Mouse (Mus musculus) spleen, postnatal 10 days (tissue): ENCODE measurements around the gene Tns1.

Experiments
- DNase-seq, 2 experiments: peaks; one replicate each; pipeline ENCODE4 v3.0.0; 2021 to 2022; ENCODE audit warnings: low spot score in 2 of 2

The Tns1 gene

DNA sequence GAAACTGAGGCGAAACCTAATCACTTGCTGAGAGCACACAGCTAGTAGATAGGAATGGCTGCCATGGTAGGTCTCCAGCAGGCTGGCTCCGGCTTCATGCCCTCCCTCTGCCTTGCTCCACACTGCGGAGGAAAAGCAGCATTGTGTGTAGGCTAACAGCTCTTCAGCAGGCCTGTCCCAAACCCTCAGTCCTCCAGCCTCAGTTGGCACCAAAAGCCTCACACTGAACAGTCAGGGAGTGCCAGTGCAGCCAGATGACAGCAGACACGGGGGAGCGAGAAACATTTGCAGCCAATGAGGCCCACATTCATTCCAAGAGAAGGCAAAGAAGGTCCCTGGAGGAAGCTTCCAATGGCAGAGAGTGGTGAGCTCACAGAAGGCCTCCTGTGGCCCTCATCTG is 91.3 kb downstream of the Tns1 start:
- no peak for DNase-seq

DNA sequence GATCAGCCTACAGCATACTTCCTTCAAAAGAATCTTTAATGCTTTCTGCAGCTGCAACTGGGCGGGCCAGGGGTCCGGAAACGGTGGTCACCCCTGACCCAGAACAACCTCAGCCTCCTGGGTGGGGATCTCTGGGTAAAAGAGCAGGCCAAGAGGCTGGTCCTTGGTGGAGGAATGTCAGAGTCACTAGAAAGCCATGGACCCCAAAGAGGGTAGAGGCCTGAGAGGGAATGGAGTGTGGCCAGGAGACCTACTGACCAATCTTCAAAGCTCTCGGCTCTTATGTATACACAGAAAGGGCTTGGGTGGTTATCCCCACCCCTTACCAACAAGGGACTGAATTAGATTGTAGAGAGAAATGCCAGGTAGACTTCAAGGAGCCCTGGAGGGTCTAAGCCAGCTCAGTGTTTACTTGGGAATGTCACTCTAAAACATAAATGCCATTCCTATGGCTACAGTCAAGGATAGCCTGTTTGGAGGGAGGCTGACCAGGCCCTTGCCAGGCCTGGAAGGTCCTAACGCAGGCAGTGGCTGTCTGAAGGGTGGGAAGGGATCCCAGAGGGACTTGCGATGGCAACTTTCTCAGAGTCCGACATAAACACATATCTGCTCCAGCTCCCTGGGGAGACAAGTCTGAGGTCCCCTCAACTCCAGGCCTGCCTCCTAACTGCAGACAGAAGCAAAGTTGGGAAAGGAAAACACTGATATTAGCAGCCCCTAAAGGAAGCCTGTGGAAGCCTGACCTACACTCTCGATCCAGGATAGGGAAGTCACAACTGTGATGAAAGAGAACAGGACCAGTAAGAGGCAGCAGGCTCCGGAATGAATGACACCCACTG is 92.3 kb downstream of the Tns1 start:
- no peak for DNase-seq

DNA sequence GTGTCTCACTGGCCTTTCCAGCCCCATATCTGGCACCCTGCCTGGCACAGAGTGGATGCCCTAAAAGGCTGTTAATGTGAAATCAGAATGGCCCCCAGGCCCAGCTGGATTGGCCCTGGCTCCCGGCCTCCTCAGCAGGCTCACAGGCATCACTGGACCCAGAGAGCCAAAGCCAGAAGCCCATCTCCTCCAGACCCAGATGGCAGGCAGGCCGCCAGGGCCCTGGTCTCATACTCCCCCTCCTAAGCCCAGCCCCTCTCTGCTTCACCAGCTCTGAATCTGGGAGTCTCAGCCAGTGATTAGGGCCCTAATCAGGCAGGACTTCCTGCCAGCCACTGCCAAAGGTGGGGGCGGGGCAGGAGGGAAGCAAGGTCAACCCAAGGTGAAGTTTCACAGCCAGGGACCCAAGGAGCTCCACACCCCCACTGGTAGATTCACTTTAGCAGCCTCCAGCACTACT is 93.3 kb downstream of the Tns1 start:
- no peak for DNase-seq

DNA sequence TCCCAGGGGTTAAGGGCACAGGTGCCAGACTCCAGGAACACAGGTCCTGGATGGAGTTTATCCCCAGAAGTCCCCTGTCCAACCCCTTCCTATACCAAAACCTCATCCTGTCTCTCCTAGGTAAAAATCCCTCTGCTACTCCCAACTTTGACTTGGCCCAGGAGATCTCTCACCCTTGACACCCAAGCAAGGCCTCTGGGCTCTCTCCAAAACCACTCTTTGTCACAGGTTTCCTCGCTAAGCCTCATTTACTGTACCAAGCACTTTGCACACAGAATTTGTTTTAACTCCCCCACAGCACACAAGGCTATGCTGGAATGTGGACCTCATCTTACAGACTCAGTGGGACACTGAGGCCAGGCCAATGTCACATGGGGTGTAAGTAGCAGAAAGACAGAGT is 94.0 kb downstream of the Tns1 start:
- DNase-seq, result no peak

DNA sequence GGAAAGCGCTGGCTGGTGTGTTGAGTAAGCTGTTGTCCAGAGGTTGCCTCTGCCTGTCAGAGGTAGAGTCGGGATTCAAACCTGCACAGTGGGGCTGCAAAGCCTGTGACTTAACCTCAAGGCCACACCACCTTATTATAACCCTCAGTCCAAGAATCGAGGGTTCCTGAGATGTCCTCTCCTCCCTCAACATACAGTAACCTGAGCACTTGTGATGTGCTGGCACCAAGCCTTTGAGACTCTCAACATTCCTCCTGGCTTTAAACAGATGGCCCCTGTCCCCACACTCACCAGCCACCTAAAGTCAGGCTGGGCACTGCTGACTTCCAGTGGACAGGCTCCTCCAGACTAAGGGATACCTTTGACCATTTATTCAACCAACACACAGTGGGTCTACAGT is 94.6 kb downstream of the Tns1 start:
- DNase-seq, result no peak

DNA sequence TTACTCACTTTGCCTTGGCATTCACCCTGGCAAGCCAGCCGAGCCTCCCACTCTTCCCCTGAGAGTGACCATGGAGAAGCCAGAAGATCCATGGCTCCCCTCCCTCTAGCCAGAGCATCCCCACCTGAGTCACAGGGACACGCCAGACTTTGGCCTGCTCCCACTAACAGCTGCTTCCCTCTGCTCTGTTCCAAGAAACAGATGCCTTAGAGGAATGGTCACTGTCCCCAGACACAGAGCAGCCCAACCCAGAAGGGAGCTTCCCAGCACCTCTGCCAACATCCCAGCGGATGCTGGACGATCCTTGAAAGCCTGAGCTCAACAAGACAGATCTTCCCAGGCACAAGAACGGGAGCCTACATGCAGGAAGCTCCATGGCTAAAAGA is 95.4 kb downstream of the Tns1 start:
- no peak for DNase-seq

DNA sequence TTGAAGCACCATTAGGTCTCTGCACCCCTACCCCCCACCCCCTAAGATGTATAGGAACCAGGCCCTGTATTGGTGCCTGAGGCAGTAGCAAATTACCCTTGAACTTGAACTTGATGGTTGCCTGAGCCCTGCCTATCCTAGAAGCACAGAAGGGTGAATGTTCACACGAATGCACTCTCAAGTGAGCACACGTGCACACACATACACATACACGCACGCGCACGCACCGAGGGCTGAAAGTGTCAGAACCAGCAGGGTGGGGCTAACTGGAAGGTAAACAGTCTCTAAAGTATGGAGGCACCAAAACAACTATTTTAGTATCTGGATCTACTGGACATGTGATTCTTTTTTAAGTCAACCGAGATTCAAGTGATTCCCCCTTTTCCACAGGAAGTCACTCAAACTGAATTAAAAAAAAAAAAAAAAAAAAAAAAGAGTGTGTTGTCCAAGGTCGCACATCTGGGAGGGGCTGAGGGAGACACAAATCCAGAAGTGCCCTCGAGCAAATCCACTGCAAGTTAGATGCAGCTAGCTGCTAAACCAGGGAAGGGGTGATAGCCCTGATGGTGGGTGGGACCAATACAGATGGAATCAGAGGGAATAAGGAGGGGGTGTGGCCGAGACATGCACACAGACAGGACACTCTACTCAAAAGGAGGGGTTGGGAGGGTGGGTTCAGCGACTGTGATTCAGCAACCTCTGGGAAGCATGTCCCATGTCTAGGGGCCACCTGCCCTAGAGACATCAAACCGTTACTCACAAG is 96.0 kb downstream of the Tns1 start:
- DNase-seq, result no peak

DNA sequence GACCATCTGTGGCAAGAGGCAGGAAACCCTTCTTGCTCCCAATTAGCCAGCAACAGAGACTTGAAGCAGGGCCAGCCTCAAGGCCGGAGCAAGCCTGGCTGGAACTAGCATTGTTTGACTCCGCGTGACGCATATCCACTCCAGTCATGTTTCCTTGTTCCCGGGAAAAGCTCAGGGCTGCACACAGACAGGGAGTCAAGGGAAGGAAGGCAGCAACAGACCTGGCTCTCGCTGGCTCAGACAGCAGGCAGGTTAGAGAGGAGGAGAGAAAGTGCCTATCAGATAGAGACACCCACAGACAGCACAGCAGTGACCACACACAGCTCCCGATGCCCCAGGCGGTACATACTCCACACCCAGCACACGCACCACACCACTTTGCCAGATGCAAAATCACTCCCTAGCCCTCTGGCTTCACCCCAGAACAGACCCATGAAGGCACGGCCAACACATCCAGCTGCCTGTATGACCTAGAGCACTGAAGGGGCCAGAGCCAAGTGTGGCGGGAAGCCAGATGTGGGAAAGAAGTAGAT is 96.6 kb downstream of the Tns1 start:
- DNase-seq, result no peak

DNA sequence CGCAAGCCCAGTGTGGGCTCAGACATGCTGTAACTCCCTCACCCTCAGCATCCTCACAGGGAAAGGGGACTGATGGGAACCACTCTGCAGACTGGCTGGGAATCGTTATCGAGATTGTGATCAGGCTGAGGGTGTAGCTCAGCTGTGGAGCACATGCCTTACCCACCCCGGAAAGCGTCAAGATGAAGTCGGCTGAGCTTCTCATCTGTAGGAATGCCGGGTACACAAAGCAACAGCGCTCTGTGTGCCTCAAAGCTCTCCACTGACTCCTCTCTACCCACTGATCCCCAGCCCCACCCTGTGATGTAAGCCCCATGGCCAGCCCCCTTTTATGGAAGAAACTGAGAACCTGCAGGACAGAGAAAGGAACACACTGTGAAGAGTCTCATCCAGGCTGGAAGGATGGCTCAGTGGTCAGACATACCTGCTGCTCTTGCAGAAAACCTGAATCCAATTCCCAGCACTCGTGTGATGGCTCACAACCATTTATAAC is 97.5 kb downstream of the Tns1 start:
- DNase-seq, result no peak

DNA sequence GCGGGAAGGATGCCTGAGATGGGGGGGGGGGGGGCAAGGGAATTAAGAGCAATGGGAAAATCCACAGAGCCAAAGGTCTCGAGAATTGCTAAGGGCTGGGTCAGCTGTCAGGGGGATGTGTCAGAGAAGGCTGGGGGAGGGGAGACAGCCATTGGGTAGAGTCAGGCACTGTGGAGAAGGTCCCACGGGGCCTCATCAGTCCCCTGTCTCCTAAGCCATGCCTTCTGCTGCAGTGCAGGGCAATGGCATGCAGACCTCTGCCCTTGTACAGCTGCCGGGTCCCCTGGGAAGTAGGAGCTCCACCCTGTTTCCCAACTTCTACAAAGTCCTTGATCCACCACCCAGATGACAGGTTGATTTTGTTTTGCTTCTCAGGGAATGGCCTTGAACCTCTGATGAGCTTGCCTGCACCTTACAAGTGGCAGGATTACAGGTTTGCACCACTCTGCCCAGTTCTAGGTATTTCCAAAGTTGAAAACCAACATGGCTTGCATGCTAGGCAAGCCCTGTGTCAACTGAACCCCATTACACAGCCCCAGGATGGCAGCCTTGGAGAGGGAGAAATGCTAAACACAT is 98.5 kb downstream of the Tns1 start:
- no peak for DNase-seq

DNA sequence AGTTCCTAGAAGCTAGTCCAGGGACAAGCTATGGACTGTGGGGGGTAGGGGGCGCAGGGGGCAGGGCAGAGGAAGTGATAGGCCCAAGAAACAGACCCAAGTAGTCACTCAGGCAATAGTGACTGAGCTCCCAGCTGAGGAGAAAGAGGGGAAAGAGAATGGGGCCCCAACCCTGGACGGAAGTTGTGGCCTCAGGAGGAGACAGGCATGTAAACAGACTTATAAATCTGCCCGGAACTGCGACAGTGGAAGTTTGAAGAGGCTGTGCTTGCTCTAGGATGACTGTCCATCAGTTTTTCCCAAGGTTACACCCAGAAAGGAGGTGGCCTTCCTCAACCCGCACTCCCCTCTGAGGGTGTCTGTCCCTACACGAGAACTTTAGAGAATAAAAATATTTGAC is 99.0 kb downstream of the Tns1 start:
- no peak for DNase-seq

DNA sequence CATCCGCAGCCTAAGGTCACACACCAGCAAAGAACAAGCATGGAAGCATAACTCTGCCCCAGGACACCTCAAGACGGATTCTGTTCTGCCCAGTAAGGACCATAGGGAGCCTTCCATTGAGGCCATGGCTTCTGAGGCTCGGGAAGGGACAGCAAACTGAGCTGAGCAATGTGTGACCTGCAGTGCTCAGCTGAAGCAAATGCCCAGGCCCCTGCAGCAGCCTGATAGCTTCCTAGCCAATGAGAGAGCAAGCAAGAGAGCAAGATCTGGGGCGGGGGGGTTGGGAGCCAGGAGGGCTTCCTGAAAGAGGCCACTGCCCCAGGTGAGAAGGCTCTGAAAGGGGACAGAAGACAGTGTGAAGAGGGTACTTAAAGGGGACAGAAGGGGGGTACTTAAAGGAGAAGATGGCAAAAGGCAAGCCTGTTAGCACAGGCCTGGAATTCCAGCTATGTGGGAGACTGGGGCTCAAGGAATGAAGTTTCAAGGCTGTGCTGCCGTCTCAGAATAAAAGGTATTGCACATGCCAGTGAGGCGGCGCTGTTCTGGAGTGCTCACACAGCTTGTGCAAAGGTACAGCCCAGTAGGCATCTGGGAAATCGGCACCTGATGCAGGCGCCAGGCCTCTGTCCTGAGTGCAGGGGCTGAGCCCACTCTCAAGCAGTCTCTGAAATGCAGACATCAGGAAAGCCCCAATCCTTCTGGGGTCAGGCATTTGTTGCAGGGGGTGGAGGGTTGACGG is 99.6 kb downstream of the Tns1 start:
- DNase-seq, result no peak

DNA sequence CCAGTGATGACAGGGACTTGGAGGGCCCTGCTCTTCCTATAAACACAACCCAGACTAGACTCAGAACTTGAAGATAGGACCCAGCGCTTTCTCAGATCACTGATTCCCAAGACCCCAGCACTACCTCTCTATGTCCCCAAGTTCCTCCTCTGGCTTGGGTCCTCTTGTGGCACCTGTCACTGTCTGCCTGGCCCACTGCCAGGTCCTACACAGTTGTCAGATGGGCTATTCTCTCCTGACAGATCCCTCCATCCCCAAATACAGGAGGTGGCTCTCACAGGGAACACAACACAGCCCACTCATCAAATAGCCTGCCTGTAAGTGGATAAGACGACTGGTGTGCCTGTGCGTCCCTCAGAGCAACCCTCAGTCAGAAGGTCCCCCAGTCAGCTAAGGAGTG is 101.3 kb downstream of the Tns1 start:
- no peak for DNase-seq

DNA sequence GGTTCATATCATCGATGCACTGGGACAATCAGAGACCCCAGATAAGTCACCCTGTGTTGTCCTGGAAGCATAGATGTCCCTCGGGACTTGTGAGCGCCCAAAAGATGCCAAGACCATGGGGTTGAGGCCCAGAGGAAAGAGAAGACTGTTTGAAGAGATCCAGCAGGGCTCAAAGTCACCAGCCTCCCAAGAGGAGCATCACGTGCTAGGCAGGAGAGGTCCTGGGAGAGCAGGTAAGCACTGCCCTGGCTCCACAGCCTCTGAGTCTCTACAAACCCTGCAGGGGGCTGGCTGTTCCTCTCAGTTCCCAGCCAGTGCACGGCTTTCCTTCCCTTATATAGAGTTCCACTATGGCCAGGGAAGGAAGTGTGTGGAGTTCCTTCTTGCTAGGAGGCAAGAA is 101.7 kb downstream of the Tns1 start:
- DNase-seq, result no peak

DNA sequence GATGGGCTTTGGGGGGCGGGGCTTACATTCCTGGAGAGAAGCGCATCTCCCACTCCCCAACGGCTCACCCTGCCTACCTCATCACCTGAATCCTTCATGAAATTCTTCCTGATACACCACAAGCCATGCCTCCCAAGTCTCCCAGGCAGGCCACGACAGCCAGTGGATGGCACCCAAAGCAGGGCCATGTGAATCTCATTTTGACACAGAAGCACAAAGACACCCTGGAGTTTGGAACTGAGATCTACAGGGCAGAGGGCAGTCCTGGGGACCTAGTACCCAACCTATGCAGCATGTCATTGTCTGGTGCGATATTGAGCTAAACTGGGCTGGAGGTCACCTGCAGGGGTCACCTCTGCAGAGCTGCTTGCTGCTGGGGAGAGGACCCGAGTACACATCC is 104.0 kb downstream of the Tns1 start:
- no peak for DNase-seq

DNA sequence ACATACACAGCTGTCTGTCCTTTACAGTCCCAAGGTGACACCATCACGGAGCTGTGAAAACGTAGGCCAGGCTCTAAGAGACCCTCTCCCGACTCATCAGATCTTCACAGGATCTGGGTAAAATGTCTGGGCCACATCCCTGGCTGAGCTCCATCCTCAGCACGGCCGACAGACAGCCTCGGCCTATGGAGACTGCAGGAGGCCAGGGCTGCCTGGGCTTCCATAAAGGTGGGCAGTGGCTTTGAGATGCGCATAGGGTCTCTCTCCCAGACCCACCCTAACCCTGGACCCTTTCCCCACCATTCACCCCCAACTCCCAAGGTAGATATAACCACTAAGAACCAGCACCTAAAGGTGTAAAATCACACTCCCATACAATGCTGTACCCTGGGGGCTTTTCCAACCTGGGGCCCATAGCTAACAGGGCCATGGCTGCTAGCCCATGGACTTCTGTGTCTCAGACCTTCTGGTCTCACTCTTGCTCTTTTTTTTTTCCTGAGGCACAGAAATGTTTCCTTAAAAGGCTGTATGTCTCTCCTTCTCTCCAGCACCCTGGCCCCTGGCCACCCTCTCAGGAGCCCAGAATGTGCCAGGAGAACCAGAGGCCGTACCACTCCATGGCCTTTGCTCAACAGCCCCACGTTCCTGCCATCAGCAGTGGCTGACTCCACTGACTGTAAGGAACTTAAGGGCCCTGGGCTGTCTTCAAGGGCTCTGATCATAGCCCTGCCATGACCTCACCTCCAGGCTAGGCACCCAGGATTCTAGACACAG is 106.7 kb downstream of the Tns1 start:
- no peak for DNase-seq

DNA sequence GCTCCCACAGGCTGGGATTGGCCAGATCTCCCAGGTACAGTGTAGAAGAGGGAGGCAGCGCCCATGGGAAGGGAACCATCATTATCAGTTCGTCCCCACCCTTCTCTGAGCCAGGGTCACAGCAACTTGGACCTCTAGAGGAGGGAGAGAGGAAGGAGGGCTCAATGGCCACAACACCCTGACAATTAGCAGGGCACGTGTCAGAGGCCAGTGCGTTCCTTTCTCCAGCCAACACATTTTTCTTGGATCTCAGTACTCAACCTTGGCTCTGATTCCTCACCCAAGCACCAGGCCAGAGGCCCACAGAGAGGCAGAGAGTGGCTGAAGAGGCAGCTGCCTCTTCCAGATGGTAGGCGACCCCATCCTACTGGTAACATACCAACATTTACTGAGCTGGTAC is 107.6 kb downstream of the Tns1 start:
- no peak for DNase-seq

DNA sequence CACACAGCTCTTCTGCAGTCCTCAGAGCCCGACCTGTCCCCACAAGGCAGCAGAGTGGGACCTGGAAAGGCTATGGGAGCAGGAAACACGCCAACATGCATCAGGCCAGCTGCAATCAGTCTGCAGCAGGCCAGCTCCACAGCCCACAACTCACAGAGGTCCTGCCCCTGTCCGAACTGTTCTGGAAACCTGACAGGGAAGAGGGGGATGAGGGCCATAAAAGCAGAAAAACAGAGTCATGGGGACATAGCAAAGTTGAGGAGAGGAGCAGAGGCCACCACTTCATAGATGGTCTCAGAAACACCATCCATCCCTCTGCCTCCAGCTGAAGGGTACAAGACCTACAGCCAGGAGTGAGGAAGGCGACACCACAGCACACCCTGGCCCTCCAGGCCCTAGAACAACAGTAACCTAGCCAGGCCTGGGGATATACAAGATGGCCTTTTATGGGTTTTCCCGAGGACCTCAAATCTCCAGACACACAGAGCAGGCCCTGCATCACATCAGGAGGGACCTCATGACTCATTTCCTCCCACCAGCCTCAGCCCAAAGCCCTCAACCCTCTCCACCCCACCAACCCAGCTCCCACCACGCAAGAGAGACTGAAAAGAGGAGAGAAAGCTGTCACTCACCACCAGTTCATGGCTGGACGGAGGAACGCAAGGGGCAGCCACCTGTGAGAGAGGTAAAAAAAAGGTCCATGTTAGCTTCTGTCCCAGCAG is 108.6 kb downstream of the Tns1 start:
- DNase-seq, result no peak

DNA sequence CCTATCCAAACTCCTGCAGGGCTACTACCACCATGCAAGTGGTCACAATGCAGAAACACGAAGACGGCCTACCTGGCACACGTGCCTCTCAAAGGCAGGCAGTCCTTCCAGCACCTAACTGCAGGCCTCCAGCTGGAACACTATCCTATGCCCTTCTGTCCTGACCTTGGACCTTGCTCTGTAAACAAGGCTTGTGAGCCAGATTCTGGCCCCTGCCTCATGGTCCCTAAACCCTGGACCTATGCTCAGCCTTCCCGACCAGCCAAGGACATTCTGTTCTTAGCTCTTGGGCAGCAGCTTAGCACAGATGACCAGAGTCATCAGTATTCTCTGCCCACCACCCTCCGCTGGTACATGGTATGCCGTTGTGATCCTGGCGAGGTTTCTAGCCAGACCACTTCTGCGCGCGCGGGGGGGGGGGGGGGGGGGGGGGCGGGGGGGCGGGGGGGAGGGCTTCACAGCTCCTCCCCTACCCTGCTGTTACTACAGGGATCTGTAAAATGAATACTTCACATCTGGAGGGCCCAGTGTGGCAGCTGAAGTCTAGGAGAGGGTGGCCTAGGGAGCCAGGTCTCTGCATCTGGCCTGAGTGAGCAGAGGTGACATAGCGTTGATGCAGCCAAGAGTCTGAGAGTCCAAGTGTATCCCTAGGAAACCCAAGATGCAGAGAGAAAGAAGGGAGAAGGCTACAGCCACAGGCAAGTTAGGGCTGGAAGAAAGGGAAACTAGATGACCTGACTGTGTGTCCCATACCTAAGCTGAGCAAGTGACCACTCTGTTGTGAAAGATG is 109.5 kb downstream of the Tns1 start:
- DNase-seq, result no peak
